Mouse (Mus musculus) common myeloid progenitor, adult 5-6 weeks (primary cell): Measurements from ENCODE around the gene Ppil6. TPM values are rescaled to one million over a fixed set of nuclear protein-coding genes. Genes with fewer than 3 reads are reported as not detected.

Experiments used
- ATAC-seq: replicated peaks from 2 replicates; pipeline ENCODE4 v1.8.0; 2016; ENCODE audit warnings: low read depth, mild to moderate bottlenecking, moderate TSS enrichment, inconsistent platforms; ENCODE audit not compliant: poor library complexity, severe bottlenecking
- total RNA-seq: library from RNA; stranded (forward); fragments of 200-1000, 187-1606 nt; gene quantifications from 2 replicates; pipeline ENCODE4 v1.2.3, GENCODE M21; 2017

Ppil6 gene
- total RNA-seq, 1 experiment from 2014 or later: 1.0 TPM

GRCm38 (mm10) chr10:41519640-41520409 lies 29.6 kb downstream of the Ppil6 start:
- ATAC-seq: 0 out of 2 replicates have a peak, but pooled peaks have one; percentile 7

GRCm38 (mm10) chr10:41520410-41520673 lies 30.1 kb downstream of the Ppil6 start:
- no peak for ATAC-seq

DNA sequence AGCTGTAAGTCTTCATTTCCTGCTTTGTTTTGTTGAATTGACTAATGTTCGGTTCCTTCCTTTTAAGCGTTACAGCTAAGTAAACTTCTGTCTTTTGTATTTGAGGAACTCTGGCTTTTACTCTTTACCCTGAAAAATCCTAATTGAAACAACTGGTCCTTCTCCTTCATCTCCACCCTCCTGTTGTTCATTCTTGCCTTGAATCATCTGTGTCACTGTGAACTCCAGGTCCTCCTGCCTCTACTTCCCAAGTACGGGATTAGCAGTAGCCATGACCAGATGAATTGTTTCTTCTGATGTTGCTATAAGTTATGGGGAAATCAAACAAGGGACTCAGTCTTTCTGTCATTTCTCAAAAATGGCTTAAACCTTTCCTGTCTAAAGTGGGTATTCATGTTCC lies 33.1 kb downstream of the Ppil6 start:
- no peak for ATAC-seq

DNA sequence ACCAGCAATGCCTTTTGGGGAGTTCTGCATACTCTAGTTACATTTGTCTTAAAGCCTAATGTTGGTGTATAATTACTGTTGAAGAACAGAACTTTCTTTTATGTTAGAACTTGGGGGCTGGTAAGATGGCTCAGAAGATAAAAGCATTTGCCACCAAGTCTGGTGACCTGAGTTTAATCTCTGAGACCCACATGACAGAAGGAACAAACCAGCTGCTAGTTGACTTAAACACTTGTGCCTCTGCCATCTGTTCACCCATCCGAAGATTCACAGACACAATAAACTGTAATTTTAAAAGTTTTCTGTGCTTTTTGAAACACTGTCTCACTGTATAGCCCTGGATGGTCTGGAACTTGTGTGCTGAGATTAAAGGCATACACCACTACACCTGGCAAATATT lies 35.5 kb downstream of the Ppil6 start:
- no peak for ATAC-seq

GRCm38 (mm10) chr10:41529972-41530371 lies 39.7 kb downstream of the Ppil6 start:
- peak; percentile 76 for ATAC-seq

- ATAC-seq: no peak
Measured at GRCm38 (mm10) chr10:41535991-41536390, 45.8 kb downstream of the Ppil6 start.

- ATAC-seq: no peak
Measured at GRCm38 (mm10) chr10:41536714-41537113, 46.5 kb downstream of the Ppil6 start.

GRCm38 (mm10) chr10:41537226-41537982 lies 47.2 kb downstream of the Ppil6 start:
- no peak for ATAC-seq

DNA sequence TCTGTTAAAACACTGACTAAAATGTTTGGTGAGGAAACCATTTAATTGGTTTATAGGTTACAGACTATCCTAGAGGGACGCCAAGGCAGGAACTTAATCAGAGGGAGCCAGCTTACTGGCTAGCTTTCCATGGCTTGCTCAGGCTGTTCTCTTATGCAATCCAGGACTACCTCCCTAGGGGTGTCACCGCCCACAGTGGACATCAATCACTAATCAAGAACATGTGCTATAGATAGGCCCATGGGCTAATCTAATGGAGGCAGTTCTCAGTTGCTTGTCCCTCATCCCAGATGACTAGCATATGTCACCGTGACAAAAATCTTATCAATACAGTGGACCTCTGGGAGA lies 47.7 kb downstream of the Ppil6 start:
- no peak for ATAC-seq

DNA sequence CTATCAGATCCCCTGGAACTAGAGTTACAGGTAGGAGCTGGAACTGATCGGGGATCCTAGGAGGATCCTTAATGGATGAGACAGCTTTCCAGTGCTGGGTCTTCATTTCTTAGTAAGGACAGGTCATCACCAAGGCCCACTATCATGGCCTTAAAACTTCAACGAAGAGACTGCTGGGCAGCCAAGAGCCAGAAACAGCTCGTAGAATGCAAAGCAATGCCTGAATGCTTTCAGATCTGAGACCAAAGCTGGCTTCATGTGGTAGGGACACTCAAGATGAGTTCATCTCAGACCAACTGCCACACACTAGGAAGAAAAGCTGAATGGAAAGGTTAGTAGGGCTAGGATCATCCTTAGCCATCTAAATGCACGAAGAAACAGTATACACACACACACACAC lies 48.7 kb downstream of the Ppil6 start:
- ATAC-seq: no peak

GRCm38 (mm10) chr10:41542057-41542456 lies 51.8 kb downstream of the Ppil6 start:
- no peak for ATAC-seq

- ATAC-seq: no peak
Measured at GRCm38 (mm10) chr10:41543439-41543838, 53.2 kb downstream of the Ppil6 start.

- no peak for ATAC-seq
Measured at GRCm38 (mm10) chr10:41543844-41544243, 53.6 kb downstream of the Ppil6 start.

DNA sequence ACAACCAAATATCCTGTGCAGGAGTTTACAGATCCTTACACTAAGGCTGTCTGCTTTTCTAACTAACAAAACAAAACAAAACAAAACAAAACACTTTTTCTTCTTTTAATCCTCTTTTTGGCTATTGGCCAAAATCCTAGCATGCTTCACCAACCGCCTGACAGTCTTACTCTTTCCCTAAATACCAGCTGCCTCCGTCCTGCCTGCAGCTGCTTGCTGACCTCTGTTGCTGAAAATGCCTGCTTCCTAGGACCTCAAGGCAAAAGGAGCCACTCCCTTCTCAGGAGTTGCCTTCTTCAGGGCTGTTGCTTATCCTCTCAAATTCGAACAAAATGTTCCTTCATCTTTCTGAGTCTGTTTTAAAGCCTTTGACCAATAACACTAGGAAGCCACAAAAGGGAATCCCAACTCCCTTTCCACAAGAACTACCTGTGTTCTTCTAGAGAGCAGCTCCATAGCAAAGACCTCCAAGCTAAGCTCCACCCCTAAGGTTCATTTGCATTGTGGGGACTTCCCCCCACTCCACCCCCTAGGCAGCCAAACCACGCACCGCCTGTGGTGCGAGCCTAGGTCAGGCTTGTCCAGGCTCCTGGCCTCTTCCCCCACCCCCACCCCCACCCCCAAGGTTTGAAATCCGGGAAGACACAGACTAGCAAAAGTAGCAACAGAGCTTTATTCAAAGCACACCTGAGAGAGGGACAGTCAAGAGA lies 54.4 kb downstream of the Ppil6 start:
- ATAC-seq: peak; percentile 79

DNA sequence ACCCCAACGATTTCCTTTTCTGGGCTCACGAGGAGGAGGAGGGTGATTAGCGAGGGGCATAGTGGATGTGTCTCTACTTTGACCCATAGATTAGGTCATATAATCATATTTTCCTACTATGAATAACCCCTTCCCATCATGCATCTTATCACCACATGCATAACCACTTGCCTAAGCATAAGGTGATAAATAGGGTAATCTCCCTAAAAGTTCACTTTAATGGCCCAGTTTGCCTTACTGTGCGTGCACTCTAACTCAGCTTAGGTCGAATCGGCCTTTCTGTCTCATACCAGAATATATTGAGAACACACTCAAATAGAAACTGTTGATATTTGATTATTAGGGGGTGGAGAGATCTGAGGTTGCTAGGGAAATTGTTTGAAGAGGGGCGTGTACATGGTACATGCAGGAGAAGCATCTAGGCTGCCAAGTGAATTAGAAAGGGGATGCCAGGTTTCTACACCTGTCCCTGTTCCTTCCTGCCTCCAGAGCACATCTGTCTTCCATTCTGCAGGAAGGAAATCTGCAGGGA lies 55.1 kb downstream of the Ppil6 start:
- no peak for ATAC-seq

- no peak for ATAC-seq
Measured at GRCm38 (mm10) chr10:41546396-41547165, 56.3 kb downstream of the Ppil6 start.

GRCm38 (mm10) chr10:41550711-41551110 lies 60.5 kb downstream of the Ppil6 start:
- no peak for ATAC-seq

DNA sequence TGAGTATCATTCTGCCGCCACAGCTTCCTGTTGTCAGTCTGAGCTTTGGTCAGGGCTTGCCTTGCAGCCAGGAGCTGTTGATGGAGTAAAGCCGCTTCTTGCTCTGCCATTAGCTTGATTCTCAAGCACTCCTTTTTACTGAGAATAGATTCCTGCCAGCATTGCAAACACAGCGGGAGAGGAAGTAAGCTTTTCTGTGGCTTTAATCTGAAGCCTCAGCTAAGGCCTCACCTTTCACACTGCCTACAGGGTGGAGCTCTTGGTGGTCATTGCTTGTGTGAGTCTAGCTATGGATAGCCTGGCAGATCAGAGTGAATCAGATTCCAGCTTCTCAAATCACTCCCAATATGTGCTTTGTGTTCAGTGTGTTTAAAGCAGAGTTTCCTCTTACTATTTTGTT lies 62.1 kb downstream of the Ppil6 start:
- peak; percentile 65 for ATAC-seq

DNA sequence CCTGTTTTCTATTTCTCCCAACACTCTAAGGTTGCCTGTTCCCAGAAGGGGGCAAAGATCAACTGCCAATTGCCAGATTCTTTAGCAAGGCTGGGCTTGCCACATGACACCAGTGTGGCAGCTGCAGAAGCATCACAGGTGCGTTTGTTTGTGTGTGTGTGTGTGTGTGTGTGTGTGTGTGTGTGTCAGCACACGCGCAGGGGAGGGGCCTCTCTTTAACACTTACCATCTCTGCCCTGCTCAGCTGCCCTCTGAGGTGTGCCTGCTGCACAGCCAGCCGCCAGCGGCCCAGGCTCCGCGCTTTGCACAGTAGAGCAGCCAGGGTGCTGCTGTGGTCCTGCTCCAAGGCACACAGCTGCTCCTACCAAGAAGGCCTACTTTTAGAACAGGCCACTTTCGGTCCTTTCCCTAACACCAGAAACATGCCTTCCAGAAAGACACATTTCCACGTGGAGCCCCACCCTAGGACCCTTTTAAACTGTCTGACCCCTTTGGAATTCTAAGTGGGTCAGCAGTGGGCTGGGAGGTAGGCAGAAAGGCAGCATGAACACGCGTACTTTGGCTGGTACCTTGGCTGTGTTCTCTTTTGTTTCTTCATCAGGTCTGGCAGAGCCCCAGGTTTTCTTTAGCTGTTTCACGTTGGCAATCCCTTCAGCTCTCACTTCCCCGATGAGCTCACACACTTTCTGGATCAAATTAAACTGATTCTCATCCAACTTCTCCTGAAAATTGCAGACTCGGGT lies 62.8 kb downstream of the Ppil6 start:
- no peak for ATAC-seq

DNA sequence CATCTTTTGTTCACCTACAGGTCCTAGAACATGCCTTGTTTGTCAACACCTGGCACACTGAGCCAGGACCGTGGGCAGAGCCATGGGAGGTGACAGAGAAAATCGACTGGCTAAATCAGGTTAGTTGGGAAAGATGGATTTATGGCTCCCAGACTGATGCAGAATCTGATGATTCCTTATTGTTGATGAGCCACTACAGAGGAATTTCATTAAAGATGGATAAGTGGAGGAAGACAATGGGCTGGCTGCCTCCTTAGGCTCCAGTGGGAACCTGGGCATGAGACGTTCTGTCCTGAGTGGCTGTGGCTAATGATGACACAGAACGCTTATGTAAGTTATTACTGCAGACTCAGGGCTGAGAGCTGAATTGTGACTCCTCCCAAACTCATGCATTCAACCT lies 63.5 kb downstream of the Ppil6 start:
- no peak for ATAC-seq
